Mouse (Mus musculus) myocyte (in vitro differentiated cells): ENCODE results near the gene Hist1h2bj.

Experiments used
- MAX ChIP-seq: IDR thresholded peaks from one replicate; pipeline ENCODE4 v1.6.1; 2011; ENCODE audit warnings: low read depth, mild to moderate bottlenecking, control low read depth
- MYOD1 ChIP-seq, 3 experiments: IDR thresholded peaks; one replicate each; pipeline ENCODE4 v1.6.1; 2011; ENCODE audit warnings: control low read depth in 2 of 3, low read depth in 2 of 3, mild to moderate bottlenecking in 2 of 3, moderate library complexity in 1 of 3; ENCODE audit not compliant: insufficient read length in 2 of 3, control insufficient read depth in 1 of 3
- POLR2A ChIP-seq: IDR thresholded peaks from one replicate; pipeline ENCODE4 v1.6.1; 2011; ENCODE audit warnings: low read depth, mild to moderate bottlenecking, control low read depth, moderate library complexity; ENCODE audit not compliant: insufficient read length
- SRF ChIP-seq: IDR thresholded peaks from one replicate; pipeline ENCODE4 v1.6.1; 2011; ENCODE audit warnings: low read depth; ENCODE audit not compliant: control insufficient read depth, insufficient read length
- TCF3 ChIP-seq: IDR thresholded peaks from one replicate; pipeline ENCODE4 v1.6.1; 2011; ENCODE audit warnings: low read depth, control low read depth; ENCODE audit not compliant: insufficient read length

- TF ChIP-seq TCF3 (no peak), POLR2A (no peak), MAX (no peak), MYOD1 (IDR thresholded peaks at IDR 0.05; ENCODE audit: control insufficient read depth in 1 of 3, insufficient read length in 2 of 3, low read depth in 2 of 3) (no peak), SRF (no peak)
Observed at GRCm38 (mm10) chr13:22040464-22041141, 2.4 kb upstream of the Hist1h2bj start.
